Mouse (Mus musculus): ENCODE measurements at regions not wholly inside any gene's neighbourhood (a gene's known extent, or its start where the extent isn't known, plus 50 kb on each side); places are given as distances from the start of the nearest gene placed in this dataset.

GRCm38 (mm10) chr7:34587239-34587638 lies 69.3 kb downstream of the Kctd15 start:
- no peak for DNase-seq (ENCODE audit: low spot score)

GRCm38 (mm10) chr7:34585312-34585865 lies 71.1 kb downstream of the Kctd15 start:
- peak; percentile 56 for DNase-seq (ENCODE audit: low spot score)

- no peak for DNase-seq (ENCODE audit: low spot score)
Observed at GRCm38 (mm10) chr7:34584870-34585269, 71.7 kb downstream of the Kctd15 start.

- DNase-seq (ENCODE audit: low spot score): no peak
Observed at GRCm38 (mm10) chr7:34580866-34581265, 75.7 kb downstream of the Kctd15 start.

GRCm38 (mm10) chr7:34571295-34571694 lies 85.2 kb downstream of the Kctd15 start:
- no peak for DNase-seq (ENCODE audit: low spot score)

- DNase-seq (ENCODE audit: low spot score): peak; percentile 96
Observed at GRCm38 (mm10) chr7:34570114-34571065, 86.1 kb downstream of the Kctd15 start.

- no peak for DNase-seq (ENCODE audit: low spot score)
Observed at GRCm38 (mm10) chr7:34569747-34570113, 86.8 kb downstream of the Kctd15 start.

- no peak for DNase-seq (ENCODE audit: low spot score)
Observed at GRCm38 (mm10) chr7:34567575-34567974, 89.0 kb downstream of the Kctd15 start.

- no peak for DNase-seq (ENCODE audit: low spot score)
Observed at GRCm38 (mm10) chr7:34562160-34562559, 94.4 kb downstream of the Kctd15 start.

GRCm38 (mm10) chr7:34558615-34559343 lies 97.8 kb downstream of the Kctd15 start:
- no peak for DNase-seq (ENCODE audit: low spot score)

- no peak for DNase-seq (ENCODE audit: low spot score)
Observed at GRCm38 (mm10) chr7:34555196-34555595, 101.3 kb downstream of the Kctd15 start.

GRCm38 (mm10) chr7:34546609-34547316 lies 109.8 kb downstream of the Kctd15 start:
- no peak for DNase-seq (ENCODE audit: low spot score)

- DNase-seq (ENCODE audit: low spot score): no peak
Observed at GRCm38 (mm10) chr7:34545906-34546305, 110.6 kb downstream of the Kctd15 start.

GRCm38 (mm10) chr7:34541906-34542305 lies 114.6 kb downstream of the Kctd15 start:
- DNase-seq (ENCODE audit: low spot score): no peak

- DNase-seq (ENCODE audit: low spot score): no peak
Observed at GRCm38 (mm10) chr7:34541000-34541399, 115.5 kb downstream of the Kctd15 start.

GRCm38 (mm10) chr7:34539856-34540255 lies 116.7 kb downstream of the Kctd15 start:
- DNase-seq (ENCODE audit: low spot score): no peak

- DNase-seq (ENCODE audit: low spot score): peak; percentile 42
Observed at GRCm38 (mm10) chr7:34538310-34539055, 118.0 kb downstream of the Kctd15 start.

- DNase-seq (ENCODE audit: low spot score): no peak
Observed at GRCm38 (mm10) chr7:34537122-34537521, 119.4 kb downstream of the Kctd15 start.

GRCm38 (mm10) chr7:34534241-34534640 lies 122.3 kb downstream of the Kctd15 start:
- DNase-seq (ENCODE audit: low spot score): no peak

- no peak for DNase-seq (ENCODE audit: low spot score)
Observed at GRCm38 (mm10) chr7:34531639-34532038, 124.9 kb downstream of the Kctd15 start.

- no peak for DNase-seq (ENCODE audit: low spot score)
Observed at GRCm38 (mm10) chr7:34507858-34508257, 114.7 kb upstream of the Lsm14a start.
